Mouse (Mus musculus): Measurements from ENCODE around the gene Rnf43.

- TF ChIP-seq CTCF (IDR thresholded peaks at IDR 0.05; ENCODE audit: borderline replicate concordance, control insufficient read depth, extremely low read depth, insufficient read depth, low read length, poor library complexity) (no peak), POLR2A (IDR thresholded peaks at IDR 0.05; ENCODE audit: control insufficient read depth, extremely low read depth, insufficient read depth, low read length, poor library complexity) (no peak)
Observed at GRCm38 (mm10) chr11:87750043-87750421, 87.5 kb downstream of the Rnf43 start.
